Mouse (Mus musculus): ENCODE data around the gene Uimc1. TPM values are rescaled to one million over a fixed set of nuclear protein-coding genes. Genes with fewer than 3 reads are reported as not detected.

The Uimc1 gene
- polyA plus RNA-seq, 1 experiment from 2014 or later = 22.0 TPM

DNA sequence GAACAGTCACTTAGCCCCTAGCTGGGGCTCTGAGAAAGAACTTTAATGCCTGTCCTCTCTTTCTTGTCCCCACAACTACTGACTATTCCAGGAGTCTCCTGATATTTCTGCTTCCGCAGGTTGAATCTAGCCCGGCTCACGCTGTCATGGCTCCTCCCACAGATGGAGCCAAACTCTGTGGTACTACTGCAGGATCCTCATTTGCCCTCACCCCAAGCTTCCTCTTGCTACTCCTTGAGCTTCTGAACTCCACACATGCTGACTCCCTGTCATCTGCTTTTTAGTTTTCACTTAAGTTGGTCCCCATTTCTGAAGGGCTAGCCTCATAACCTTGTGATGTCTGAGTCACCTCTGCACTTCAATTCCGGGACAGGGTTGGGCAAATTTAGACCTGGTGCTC lies 80.0 kb downstream of the Uimc1 start:
- H3K27me3 ChIP-seq (ENCODE audit: control insufficient read depth, insufficient read depth, low read length) = no peaks in the 10 kb centered on the region; the same call in 1 of the 2 replicates
- ATAC-seq (replicated peaks; ENCODE audit: extremely low read depth, insufficient read depth, low FRiP score) = no peak
- H3K4me3 ChIP-seq (ENCODE audit: low read length) = no peak overlapping the region
- no peak overlapping the region for H3K4me2 ChIP-seq (ENCODE audit: low read depth, low read length)
- peaks cover 5% of the 10 kb centered on the region; the same call in 1 of the 2 replicates for H3K4me1 ChIP-seq (ENCODE audit: control insufficient read depth, insufficient read depth, low read length)
- 87% methylated on average over 4 of the region's 4 CpGs for WGBS
- no peaks in the 10 kb centered on the region for H3K36me3 ChIP-seq (ENCODE audit: control insufficient read depth, insufficient read depth)
- no peaks in the 10 kb centered on the region for H3K9me3 ChIP-seq (replicated peaks; ENCODE audit: control insufficient read depth, low read length)
- H3K27ac ChIP-seq (ENCODE audit: low read length) = no peak overlapping the region
- H3K9ac ChIP-seq (ENCODE audit: low read length) = no peak overlapping the region

DNA sequence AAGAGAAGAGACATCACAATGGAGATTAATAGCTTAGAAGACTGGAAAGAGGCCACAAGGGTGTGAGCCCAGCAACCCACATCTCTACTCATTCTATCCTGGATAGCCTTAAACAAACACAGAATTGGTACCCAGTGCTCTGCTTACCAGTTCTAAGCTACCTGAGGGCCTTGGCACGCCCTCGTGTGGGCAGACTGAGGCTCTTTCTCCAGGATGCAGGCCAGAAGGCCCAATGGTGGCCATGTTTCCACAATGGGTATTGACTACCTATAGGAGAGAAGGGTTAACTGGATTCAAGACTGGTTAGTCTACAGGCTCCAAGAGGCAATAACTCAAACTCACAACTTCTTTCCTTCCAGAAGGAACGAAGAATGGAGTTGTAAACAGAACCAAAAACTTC lies 80.9 kb downstream of the Uimc1 start:
- no peak overlapping the region for H3K9ac ChIP-seq (ENCODE audit: low read length)
- H3K4me2 ChIP-seq (ENCODE audit: low read depth, low read length) = no peak overlapping the region
- H3K27me3 ChIP-seq (ENCODE audit: control insufficient read depth, insufficient read depth, low read length) = no peaks in the 10 kb centered on the region; the same call in 1 of the 2 replicates
- H3K27ac ChIP-seq (ENCODE audit: low read length) = no peak overlapping the region
- no peaks in the 10 kb centered on the region for H3K9me3 ChIP-seq (replicated peaks; ENCODE audit: control insufficient read depth, low read length)
- peaks cover 5% of the 10 kb centered on the region; the same call in 1 of the 2 replicates for H3K4me1 ChIP-seq (ENCODE audit: control insufficient read depth, insufficient read depth, low read length)
- ATAC-seq (replicated peaks; ENCODE audit: extremely low read depth, insufficient read depth, low FRiP score) = no peak
- H3K36me3 ChIP-seq (ENCODE audit: control insufficient read depth, insufficient read depth) = no peaks in the 10 kb centered on the region
- H3K4me3 ChIP-seq (ENCODE audit: low read length) = no peak overlapping the region
- WGBS = 45% methylated on average over 3 of the region's 3 CpGs

- WGBS = 80% methylated on average over 9 of the region's 9 CpGs
- H3K27ac ChIP-seq (ENCODE audit: low read length) = no peak overlapping the region
- H3K4me1 ChIP-seq (ENCODE audit: control insufficient read depth, insufficient read depth, low read length) = peaks cover 5% of the 10 kb centered on the region; the same call in 1 of the 2 replicates
- no peaks in the 10 kb centered on the region for H3K9me3 ChIP-seq (replicated peaks; ENCODE audit: control insufficient read depth, low read length)
- no peak for ATAC-seq (replicated peaks; ENCODE audit: extremely low read depth, insufficient read depth, low FRiP score)
- no peak overlapping the region for H3K9ac ChIP-seq (ENCODE audit: low read length)
- no peaks in the 10 kb centered on the region for H3K36me3 ChIP-seq (ENCODE audit: control insufficient read depth, insufficient read depth)
- H3K4me3 ChIP-seq (ENCODE audit: low read length) = no peak overlapping the region
- no peaks in the 10 kb centered on the region; the same call in 1 of the 2 replicates for H3K27me3 ChIP-seq (ENCODE audit: control insufficient read depth, insufficient read depth, low read length)
- H3K4me2 ChIP-seq (ENCODE audit: low read depth, low read length) = no peak overlapping the region
Observed at GRCm38 (mm10) chr13:55018700-55019099, 81.4 kb downstream of the Uimc1 start.

GRCm38 (mm10) chr13:55017898-55018599 lies 82.1 kb downstream of the Uimc1 start:
- Histone ChIP-seq H3K4me1 (ENCODE audit: control insufficient read depth, insufficient read depth, low read length) (peaks cover 3% of the 10 kb centered on the region; the same call in 1 of the 2 replicates), H3K9ac (ENCODE audit: low read length) (no peak overlapping the region), H3K9me3 (replicated peaks; ENCODE audit: control insufficient read depth, low read length) (no peaks in the 10 kb centered on the region), H3K36me3 (ENCODE audit: control insufficient read depth, insufficient read depth) (no peaks in the 10 kb centered on the region), H3K4me2 (ENCODE audit: low read depth, low read length) (no peak overlapping the region), H3K27ac (ENCODE audit: low read length) (no peak overlapping the region), H3K27me3 (ENCODE audit: control insufficient read depth, insufficient read depth, low read length) (no peaks in the 10 kb centered on the region; the same call in 1 of the 2 replicates), H3K4me3 (ENCODE audit: low read length) (no peak overlapping the region)
- ATAC-seq (replicated peaks; ENCODE audit: extremely low read depth, insufficient read depth, low FRiP score) = no peak
- 76% methylated on average over 8 of the region's 8 CpGs for WGBS

DNA sequence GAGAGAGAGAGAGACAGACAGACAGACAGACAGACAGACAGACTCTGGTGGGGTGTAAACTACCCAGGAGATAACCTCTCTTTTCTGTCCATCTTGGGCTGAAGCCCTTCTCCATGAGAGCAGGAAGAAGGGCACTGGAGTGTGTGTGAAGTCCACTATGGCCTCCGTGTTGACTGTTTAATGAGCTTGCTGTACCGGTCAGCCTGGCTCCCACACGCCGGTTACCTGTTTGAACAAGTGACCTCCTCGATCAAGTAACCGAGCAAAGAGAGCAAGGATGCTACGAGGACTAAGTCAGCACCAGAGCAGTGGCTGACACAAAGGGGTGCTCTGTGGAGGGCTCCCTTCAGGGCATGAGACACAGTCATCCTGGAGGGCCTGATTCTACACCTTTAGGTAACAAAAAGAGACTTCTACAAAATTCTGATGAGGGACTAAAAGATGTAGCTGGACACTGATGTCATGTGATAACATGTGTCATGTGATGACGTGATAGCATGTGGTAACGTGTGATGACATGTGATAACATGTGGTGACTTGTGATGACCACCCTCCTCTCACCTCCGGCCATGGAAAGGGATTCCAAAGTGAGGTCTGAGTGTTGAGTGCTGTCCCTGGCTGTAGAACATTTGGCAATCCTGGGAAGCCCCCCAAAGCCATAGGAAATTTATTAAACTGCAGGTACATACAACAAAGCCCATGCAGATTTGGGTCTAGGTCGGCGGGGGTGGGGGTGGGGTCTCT lies 82.8 kb downstream of the Uimc1 start:
- Histone ChIP-seq H3K9me3 (replicated peaks; ENCODE audit: control insufficient read depth, low read length) (no peaks in the 10 kb centered on the region), H3K4me3 (ENCODE audit: low read length) (no peak overlapping the region)

DNA sequence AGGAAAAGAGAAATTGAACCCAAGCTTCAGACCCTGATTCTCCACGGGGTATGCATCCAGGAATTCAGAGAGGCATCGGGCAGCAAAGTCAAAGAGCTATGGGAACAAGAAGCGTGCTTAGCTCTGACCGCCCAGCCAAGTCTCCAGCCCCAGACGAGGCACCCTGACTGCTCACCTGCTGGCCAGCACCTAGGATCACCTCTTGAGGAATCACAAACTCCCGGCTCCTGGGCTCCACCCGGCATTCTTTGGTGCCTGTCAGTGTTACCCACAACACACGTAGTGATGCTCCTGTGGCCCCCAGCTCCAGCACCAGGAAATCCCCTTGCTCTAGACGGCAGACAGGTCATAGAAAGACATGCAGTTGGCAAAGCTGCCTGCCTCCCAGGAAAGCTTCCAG lies 85.6 kb downstream of the Uimc1 start:
- Histone ChIP-seq H3K9ac (ENCODE audit: low read length) (no peak overlapping the region), H3K4me3 (ENCODE audit: low read length) (no peak overlapping the region), H3K9me3 (replicated peaks; ENCODE audit: control insufficient read depth, low read length) (no peaks in the 10 kb centered on the region), H3K27me3 (ENCODE audit: control insufficient read depth, insufficient read depth, low read length) (peaks cover 3% of the 10 kb centered on the region), H3K36me3 (ENCODE audit: control insufficient read depth, insufficient read depth) (no peaks in the 10 kb centered on the region), H3K4me2 (ENCODE audit: low read depth, low read length) (no peak overlapping the region), H3K4me1 (ENCODE audit: control insufficient read depth, insufficient read depth, low read length) (no peaks in the 10 kb centered on the region), H3K27ac (ENCODE audit: low read length) (no peak overlapping the region)
- ATAC-seq (replicated peaks; ENCODE audit: extremely low read depth, insufficient read depth, low FRiP score) = no peak
- 73% methylated on average over 9 of the region's 9 CpGs for WGBS

More for the DNA sequence above, 82.8 kb downstream of the Uimc1 start:
- H3K36me3 ChIP-seq (ENCODE audit: control insufficient read depth, insufficient read depth) = no peaks in the 10 kb centered on the region
- no peak overlapping the region for H3K9ac ChIP-seq (ENCODE audit: low read length)
- H3K27ac ChIP-seq (ENCODE audit: low read length) = no peak overlapping the region
- 74% methylated on average over 12 of the region's 12 CpGs for WGBS
- no peak overlapping the region for H3K4me2 ChIP-seq (ENCODE audit: low read depth, low read length)
- no peaks in the 10 kb centered on the region for H3K4me1 ChIP-seq (ENCODE audit: control insufficient read depth, insufficient read depth, low read length)
- H3K27me3 ChIP-seq (ENCODE audit: control insufficient read depth, insufficient read depth, low read length) = peaks cover under 1% of the 10 kb centered on the region
- ATAC-seq (replicated peaks; ENCODE audit: extremely low read depth, insufficient read depth, low FRiP score) = no peak

- H3K27me3 ChIP-seq (ENCODE audit: control insufficient read depth, insufficient read depth, low read length) = peaks cover 3% of the 10 kb centered on the region
- H3K36me3 ChIP-seq (ENCODE audit: control insufficient read depth, insufficient read depth) = no peaks in the 10 kb centered on the region
- no peak overlapping the region for H3K9ac ChIP-seq (ENCODE audit: low read length)
- no peak overlapping the region for H3K27ac ChIP-seq (ENCODE audit: low read length)
- H3K4me3 ChIP-seq (ENCODE audit: low read length) = no peak overlapping the region
- WGBS = 37% methylated on average over 9 of the region's 9 CpGs
- ATAC-seq (replicated peaks; ENCODE audit: extremely low read depth, insufficient read depth, low FRiP score) = no peak
- H3K4me2 ChIP-seq (ENCODE audit: low read depth, low read length) = no peak overlapping the region
- no peaks in the 10 kb centered on the region for H3K4me1 ChIP-seq (ENCODE audit: control insufficient read depth, insufficient read depth, low read length)
- H3K9me3 ChIP-seq (replicated peaks; ENCODE audit: control insufficient read depth, low read length) = no peaks in the 10 kb centered on the region
Observed at GRCm38 (mm10) chr13:55013702-55014344, 86.3 kb downstream of the Uimc1 start.

DNA sequence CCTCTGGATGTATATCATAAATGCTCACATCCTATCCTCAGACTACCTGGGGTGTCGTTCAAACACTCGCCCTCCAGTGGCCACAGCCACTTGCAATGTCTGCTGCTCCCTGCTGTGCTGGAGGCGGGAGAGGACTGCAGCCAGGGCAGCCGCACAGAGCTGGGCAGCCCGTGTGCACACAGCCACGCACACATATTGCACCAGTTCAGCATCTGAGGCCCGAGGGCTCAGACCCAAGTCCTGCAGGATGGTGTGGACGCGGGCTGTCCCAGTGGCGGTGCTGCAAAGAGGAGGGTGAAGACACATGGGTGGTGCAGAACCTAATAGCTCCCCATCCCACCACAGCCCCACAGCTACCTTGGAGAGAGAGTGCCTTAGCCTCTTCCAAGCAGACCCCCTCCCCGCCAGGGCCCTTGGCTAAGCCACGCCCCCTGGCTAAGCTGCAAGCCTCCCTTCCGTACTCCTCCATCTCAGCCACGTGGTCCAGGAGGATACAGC lies 88.1 kb downstream of the Uimc1 start:
- no peak for ATAC-seq (replicated peaks; ENCODE audit: extremely low read depth, insufficient read depth, low FRiP score)

More for the DNA sequence above, 88.1 kb downstream of the Uimc1 start:
- H3K9ac ChIP-seq (ENCODE audit: low read length) = no peak overlapping the region
- no peak overlapping the region for H3K4me2 ChIP-seq (ENCODE audit: low read depth, low read length)
- H3K9me3 ChIP-seq (replicated peaks; ENCODE audit: control insufficient read depth, low read length) = no peaks in the 10 kb centered on the region
- WGBS = 4% methylated on average over 14 of the region's 14 CpGs
- H3K27me3 ChIP-seq (ENCODE audit: control insufficient read depth, insufficient read depth, low read length) = peaks cover 3% of the 10 kb centered on the region
- no peaks in the 10 kb centered on the region for H3K36me3 ChIP-seq (ENCODE audit: control insufficient read depth, insufficient read depth)
- no peak overlapping the region for H3K27ac ChIP-seq (ENCODE audit: low read length)
- H3K4me1 ChIP-seq (ENCODE audit: control insufficient read depth, insufficient read depth, low read length) = no peaks in the 10 kb centered on the region
- no peak overlapping the region for H3K4me3 ChIP-seq (ENCODE audit: low read length)
